Mouse (Mus musculus) cerebellum, postnatal 36 days (tissue): Measurements from ENCODE around the gene Pygo2.

Experiments
- DNase-seq, 2 experiments: peaks; one replicate each; pipeline ENCODE4 v3.0.0; 2021 to 2022; ENCODE audit warnings: mixed read lengths in 2 of 2

Pygo2 gene

GRCm38 (mm10) chr3:89393605-89394004, 36.4 kb upstream of the Pygo2 start:
- peak; percentile 97 to 99 for DNase-seq

- peak; percentile 83 to 90 for DNase-seq
Measured at GRCm38 (mm10) chr3:89394006-89394893, 35.8 kb upstream of the Pygo2 start, which contains the start of gene Zbtb7b. TSS of gene Zbtb7b (minus strand) at chr3:89394776.

- DNase-seq = peak; percentile 88
Measured at GRCm38 (mm10) chr3:89394894-89395256, 35.1 kb upstream of the Pygo2 start.

GRCm38 (mm10) chr3:89395419-89395805, 34.6 kb upstream of the Pygo2 start:
- DNase-seq = no peak

GRCm38 (mm10) chr3:89395806-89396653, 34.0 kb upstream of the Pygo2 start:
- DNase-seq = peak; percentile 69 to 70

- DNase-seq = no peak
Measured at GRCm38 (mm10) chr3:89396654-89397005, 33.4 kb upstream of the Pygo2 start.

- no peak for DNase-seq
Measured at GRCm38 (mm10) chr3:89401329-89401728, 28.7 kb upstream of the Pygo2 start.

GRCm38 (mm10) chr3:89402693-89403092, 27.3 kb upstream of the Pygo2 start, which contains the start of gene Lenep:
TSS of gene Lenep (minus strand) at chr3:89402793.
- DNase-seq = no peak

GRCm38 (mm10) chr3:89406887-89407286, 23.1 kb upstream of the Pygo2 start:
- DNase-seq = no peak

GRCm38 (mm10) chr3:89408448-89408847, 21.6 kb upstream of the Pygo2 start:
- no peak for DNase-seq

GRCm38 (mm10) chr3:89409701-89410100, 20.3 kb upstream of the Pygo2 start:
- no peak for DNase-seq

- no peak for DNase-seq
Measured at GRCm38 (mm10) chr3:89410864-89411263, 19.1 kb upstream of the Pygo2 start.

GRCm38 (mm10) chr3:89411490-89412393, 18.3 kb upstream of the Pygo2 start, which contains the start of gene Flad1:
TSS of gene Flad1 (minus strand) at chr3:89411870.
- DNase-seq = peak; percentile 96 to 100

- DNase-seq = no peak
Measured at GRCm38 (mm10) chr3:89416158-89416557, 13.9 kb upstream of the Pygo2 start.

- no peak for DNase-seq
Measured at GRCm38 (mm10) chr3:89417131-89417530, 12.9 kb upstream of the Pygo2 start.

GRCm38 (mm10) chr3:89417840-89418169, 12.2 kb upstream of the Pygo2 start:
- DNase-seq = no peak

- peak; percentile 83 to 86 for DNase-seq
Measured at GRCm38 (mm10) chr3:89418170-89418860, 11.7 kb upstream of the Pygo2 start, which contains the start of the genes Cks1b and Shc1. TSS of gene Cks1b (minus strand) at chr3:89418383. TSS of gene Shc1 (plus strand) at chr3:89418443.

GRCm38 (mm10) chr3:89418861-89419250, 11.2 kb upstream of the Pygo2 start:
- DNase-seq = peak in 1 of 2 experiments; percentile 37

GRCm38 (mm10) chr3:89419571-89419970, 10.4 kb upstream of the Pygo2 start:
- DNase-seq = no peak

- no peak for DNase-seq
Measured at GRCm38 (mm10) chr3:89419981-89420380, 10.0 kb upstream of the Pygo2 start.

GRCm38 (mm10) chr3:89420421-89420820, 9.6 kb upstream of the Pygo2 start:
- DNase-seq = no peak
